Mouse (Mus musculus) ovary, adult 10 weeks (tissue): ENCODE data around the gene Gm4981. TPM values are rescaled to one million over a fixed set of nuclear protein-coding genes. Genes with fewer than 3 reads are reported as not detected.

ENCODE experiments used
- polyA plus RNA-seq: library from polyadenylated mRNA; stranded (reverse); fragments of 350-450 nt; fragmentation: Illumina TruSeq; extraction: RNeasy Lipid Tissue Mini Kit (QIAGEN cat#74804); gene quantifications from one replicate; pipeline ENCODE4 v1.2.3, GENCODE M21; 2014

Gm4981 gene
- polyA plus RNA-seq = not detected

GRCm38 (mm10) chr10:58236613-58237012 lies at the start of gene Gm4981:
Gene Gm4981, minus strand, starts transcription at chr10:58236701.

GRCm38 (mm10) chr10:58255213-58255892 lies 18.9 kb upstream of the Gm4981 start, which contains the start of gene Gcc2:
Gene Gcc2, plus strand, starts transcription at chr10:58255497.

DNA sequence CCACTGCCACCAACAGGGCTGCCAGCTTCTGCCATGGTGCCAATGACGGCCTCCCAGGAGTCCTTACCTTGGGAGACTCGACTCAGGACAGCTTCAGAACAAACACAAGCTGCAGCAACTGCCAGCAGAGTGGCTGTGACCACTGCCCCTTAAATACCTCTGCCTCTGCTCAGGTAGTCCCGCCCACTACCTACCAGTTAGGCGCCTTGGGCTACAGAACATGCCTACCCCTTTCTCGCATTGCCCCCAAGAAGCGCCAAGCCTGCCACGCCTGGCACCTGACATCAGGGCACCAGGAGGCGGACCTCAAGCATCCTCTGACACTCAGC lies 3.9 kb downstream of the Gm4981 start, which contains the start of gene Duxf3:
Gene Duxf3, minus strand, starts transcription at position 35 of the 329 bp plus-strand sequence.

GRCm38 (mm10) chr10:58224827-58225785 lies 11.4 kb downstream of the Gm4981 start, which contains the start of gene AW822073:
Gene AW822073, minus strand, starts transcription at chr10:58224930.

Other genes starting within 250 kb of the Gm4981 start
- not detected for gene AW822073, start 11.8 kb downstream of the Gm4981 start, polyA plus RNA-seq
- not detected for gene Duxf3, start 4.0 kb downstream of the Gm4981 start, polyA plus RNA-seq
- 67.1 TPM for gene Gcc2, start 18.8 kb upstream of the Gm4981 start, polyA plus RNA-seq
- gene Lims1, start 86.8 kb upstream of the Gm4981 start, polyA plus RNA-seq = 260 TPM
- 214 TPM for gene Ranbp2, start 210.2 kb upstream of the Gm4981 start, polyA plus RNA-seq